Mouse (Mus musculus): ENCODE measurements around the gene Tdrd3. TPM values are rescaled to one million over a fixed set of nuclear protein-coding genes. Genes with fewer than 3 reads are reported as not detected.

The Tdrd3 gene
- polyA plus RNA-seq, 1 experiment from 2014 or later: 27.0 TPM

DNA sequence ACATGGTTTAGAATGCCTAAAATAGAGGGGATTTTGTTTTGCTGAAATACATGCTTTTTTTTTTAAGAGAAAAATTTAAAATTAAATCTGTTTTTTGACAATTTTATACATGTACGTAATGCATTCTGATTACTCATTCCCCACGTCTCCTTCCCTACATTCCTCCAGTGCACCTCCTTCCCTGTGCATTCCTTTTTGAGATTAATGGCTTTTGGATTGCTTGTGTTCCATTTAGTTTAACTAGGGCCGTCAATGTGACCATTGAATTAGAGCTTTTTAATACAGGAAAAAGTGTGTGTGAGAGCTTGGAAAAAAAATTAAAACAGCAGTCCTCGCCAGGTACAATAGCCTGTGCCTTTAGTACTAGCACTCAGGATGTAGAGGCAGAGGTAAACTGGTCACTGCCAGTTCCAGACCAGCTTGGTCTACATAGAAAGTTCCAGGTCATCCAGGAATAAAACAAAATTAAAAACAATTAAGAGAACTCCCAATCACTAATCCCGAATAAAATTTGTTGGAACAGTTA lies 17.0 kb downstream of the Tdrd3 start:
- 69% methylated on average over 5 of the region's 5 CpGs for WGBS
- no peak overlapping the region for H3K27ac ChIP-seq (ENCODE audit: low read depth)
- H3K4me1 ChIP-seq (replicated peaks; ENCODE audit: control insufficient read depth, insufficient read depth, low read length): no peaks in the 10 kb centered on the region
- no peak overlapping the region for H3K4me2 ChIP-seq (ENCODE audit: low read length)
- H3K4me3 ChIP-seq (ENCODE audit: low read depth, low read length): no peak overlapping the region
- no peaks in the 10 kb centered on the region for H3K27me3 ChIP-seq (replicated peaks; ENCODE audit: control insufficient read depth, insufficient read depth, low read length)
- no peaks in the 10 kb centered on the region for H3K9me3 ChIP-seq (ENCODE audit: control insufficient read depth, low read length)
- no peak overlapping the region for H3K9ac ChIP-seq (ENCODE audit: low read length)
- no peak for DNase-seq (ENCODE audit: low spot score)
- H3K36me3 ChIP-seq (ENCODE audit: control insufficient read depth, insufficient read depth, low read length): no peaks in the 10 kb centered on the region
- no peak for ATAC-seq (replicated peaks; ENCODE audit: low FRiP score, low TSS enrichment, low read depth)

DNA sequence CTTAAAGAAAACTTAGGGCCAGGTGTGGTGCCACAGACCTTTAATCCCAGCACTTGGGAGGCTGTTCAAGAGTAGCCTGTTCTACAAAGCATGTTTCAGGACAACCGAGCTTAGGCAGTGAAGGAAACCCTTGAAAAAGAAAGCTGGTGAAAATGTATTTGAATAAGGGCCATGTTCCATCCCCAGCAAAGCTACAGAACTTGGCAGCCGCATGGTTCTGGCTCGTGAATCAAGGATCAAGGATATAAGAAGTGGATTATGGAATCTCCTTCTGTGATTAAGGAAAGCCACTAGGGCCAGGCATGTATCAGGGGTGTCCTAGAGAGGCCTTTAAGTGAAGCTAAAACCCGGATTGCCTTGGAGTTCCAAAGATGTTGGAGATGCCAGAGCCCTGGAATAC lies 18.9 kb downstream of the Tdrd3 start:
- no peaks in the 10 kb centered on the region for H3K27me3 ChIP-seq (replicated peaks; ENCODE audit: control insufficient read depth, insufficient read depth, low read length)
- H3K9ac ChIP-seq (ENCODE audit: low read length): no peak overlapping the region
- DNase-seq (ENCODE audit: low spot score) (no peak), ATAC-seq (replicated peaks; ENCODE audit: low FRiP score, low TSS enrichment, low read depth) (no peak)
- no peak overlapping the region for H3K27ac ChIP-seq (ENCODE audit: low read depth)
- H3K36me3 ChIP-seq (ENCODE audit: control insufficient read depth, insufficient read depth, low read length): no peaks in the 10 kb centered on the region
- no peak overlapping the region for H3K4me2 ChIP-seq (ENCODE audit: low read length)
- no peaks in the 10 kb centered on the region for H3K9me3 ChIP-seq (ENCODE audit: control insufficient read depth, low read length)
- H3K4me1 ChIP-seq (replicated peaks; ENCODE audit: control insufficient read depth, insufficient read depth, low read length): no peaks in the 10 kb centered on the region
- H3K4me3 ChIP-seq (ENCODE audit: low read depth, low read length): no peak overlapping the region
- 92% methylated on average over 4 of the region's 4 CpGs for WGBS

DNA sequence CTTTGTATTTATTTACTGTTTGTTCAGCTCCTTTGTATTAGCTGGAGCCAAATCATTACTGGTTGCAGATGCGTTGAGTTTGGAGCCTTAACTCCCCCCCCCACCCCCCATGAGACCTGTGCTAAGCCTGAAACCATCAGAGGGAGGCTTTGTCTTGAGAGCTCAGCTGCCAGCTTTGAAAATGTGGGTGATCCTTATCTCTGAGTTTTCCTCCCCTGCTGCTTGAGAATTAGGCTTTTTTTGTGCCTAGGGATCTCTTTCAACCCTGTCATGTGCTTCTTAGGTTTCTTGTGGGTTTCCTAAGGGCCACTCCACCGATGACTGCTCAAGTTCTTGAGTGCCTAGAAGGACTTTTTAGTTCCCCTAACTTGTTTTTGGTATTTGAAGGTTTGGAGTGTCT lies 23.3 kb downstream of the Tdrd3 start:
- Histone ChIP-seq H3K9ac (ENCODE audit: low read length) (no peak overlapping the region), H3K4me3 (ENCODE audit: low read depth, low read length) (no peak overlapping the region), H3K9me3 (ENCODE audit: control insufficient read depth, low read length) (no peaks in the 10 kb centered on the region), H3K4me2 (ENCODE audit: low read length) (no peak overlapping the region), H3K27ac (ENCODE audit: low read depth) (no peak overlapping the region), H3K4me1 (replicated peaks; ENCODE audit: control insufficient read depth, insufficient read depth, low read length) (no peaks in the 10 kb centered on the region), H3K27me3 (replicated peaks; ENCODE audit: control insufficient read depth, insufficient read depth, low read length) (no peaks in the 10 kb centered on the region), H3K36me3 (ENCODE audit: control insufficient read depth, insufficient read depth, low read length) (no peaks in the 10 kb centered on the region)
- 15% methylated on average over 2 of the region's 2 CpGs for WGBS
- ATAC-seq (replicated peaks; ENCODE audit: low FRiP score, low TSS enrichment, low read depth) (no peak), DNase-seq (ENCODE audit: low spot score) (no peak)

DNA sequence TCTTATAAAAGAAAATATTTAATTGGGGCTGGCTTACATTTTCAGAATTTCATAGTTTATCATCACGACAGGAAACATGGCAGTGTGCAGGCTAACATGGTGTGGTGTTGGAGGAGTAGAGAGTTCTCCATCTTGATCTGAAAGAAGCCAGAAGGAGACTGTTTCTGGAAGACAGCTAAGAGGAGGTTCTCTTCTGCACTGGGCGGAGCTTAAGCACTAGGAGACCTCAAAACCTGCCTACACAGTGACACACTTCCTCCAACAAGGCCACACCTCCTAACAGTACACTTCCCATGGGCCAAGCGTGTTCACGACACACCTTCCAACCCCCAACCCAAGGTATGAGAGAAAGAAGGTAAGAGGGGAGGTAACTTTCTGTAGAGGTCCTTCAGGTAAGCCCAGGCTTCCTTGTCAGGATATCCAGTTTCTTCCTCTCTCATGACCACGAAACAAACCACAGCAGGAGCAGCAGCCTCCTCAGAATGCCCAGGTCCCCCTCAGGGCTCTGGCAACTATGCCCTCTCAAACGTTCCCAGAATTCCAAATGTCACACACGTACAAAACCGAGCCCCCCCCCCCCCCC lies 30.0 kb downstream of the Tdrd3 start:
- H3K27ac ChIP-seq (ENCODE audit: low read depth): no peak overlapping the region
- H3K4me2 ChIP-seq (ENCODE audit: low read length): no peak overlapping the region
- ATAC-seq (replicated peaks; ENCODE audit: low FRiP score, low TSS enrichment, low read depth) (no peak), DNase-seq (ENCODE audit: low spot score) (no peak)
- H3K27me3 ChIP-seq (replicated peaks; ENCODE audit: control insufficient read depth, insufficient read depth, low read length): no peaks in the 10 kb centered on the region
- no peaks in the 10 kb centered on the region for H3K4me1 ChIP-seq (replicated peaks; ENCODE audit: control insufficient read depth, insufficient read depth, low read length)
- no peaks in the 10 kb centered on the region for H3K9me3 ChIP-seq (ENCODE audit: control insufficient read depth, low read length)
- WGBS: 88% methylated on average over 8 of the region's 8 CpGs
- H3K4me3 ChIP-seq (ENCODE audit: low read depth, low read length): no peak overlapping the region
- no peaks in the 10 kb centered on the region for H3K36me3 ChIP-seq (ENCODE audit: control insufficient read depth, insufficient read depth, low read length)
- no peak overlapping the region for H3K9ac ChIP-seq (ENCODE audit: low read length)

DNA sequence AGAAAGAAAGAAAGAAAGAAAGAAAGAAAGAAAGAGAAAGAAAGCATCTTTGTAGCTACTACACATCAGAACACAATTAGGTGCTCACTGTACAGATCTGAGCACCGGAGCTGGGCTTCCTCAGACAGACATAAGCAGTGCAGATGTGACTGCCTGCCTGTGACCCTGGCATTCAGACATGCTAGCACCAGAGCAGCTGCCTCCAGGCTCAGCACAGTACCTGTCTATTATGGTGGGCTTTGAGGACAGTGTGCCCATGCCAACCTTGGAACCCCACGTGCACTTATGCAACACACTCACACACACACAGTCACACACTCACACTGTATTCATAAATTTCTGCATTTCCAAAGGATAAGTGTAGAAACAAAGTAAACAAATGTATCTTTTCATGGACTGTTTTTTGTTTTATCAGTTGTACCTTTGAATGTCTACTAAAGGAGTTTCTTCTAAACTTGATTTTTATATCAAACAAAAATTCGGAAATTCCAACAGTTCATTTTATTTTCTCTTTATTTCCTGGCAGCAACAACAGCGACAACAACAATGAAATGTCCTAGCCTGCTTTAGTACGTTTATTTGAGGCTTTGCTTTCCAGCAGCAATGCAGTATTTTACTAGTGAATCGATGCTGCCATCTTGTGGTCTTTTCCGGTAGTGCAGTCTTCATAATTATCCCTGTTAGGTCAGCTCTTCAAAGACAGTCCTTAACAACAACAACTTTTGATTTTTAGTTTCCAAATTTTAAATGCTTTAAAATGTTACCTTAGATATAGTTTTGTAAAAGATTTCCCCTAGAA lies 35.4 kb downstream of the Tdrd3 start:
- no peak overlapping the region for H3K27ac ChIP-seq (ENCODE audit: low read depth)
- peak; percentile 93 for DNase-seq (ENCODE audit: low spot score)
- H3K4me2 ChIP-seq (ENCODE audit: low read length): no peak overlapping the region
- H3K27me3 ChIP-seq (replicated peaks; ENCODE audit: control insufficient read depth, insufficient read depth, low read length): no peaks in the 10 kb centered on the region
- peak; percentile 71 for ATAC-seq (replicated peaks; ENCODE audit: low FRiP score, low TSS enrichment, low read depth)
- H3K9ac ChIP-seq (ENCODE audit: low read length): no peak overlapping the region
- 10% methylated on average over 7 of the region's 7 CpGs for WGBS
- H3K4me1 ChIP-seq (replicated peaks; ENCODE audit: control insufficient read depth, insufficient read depth, low read length): no peaks in the 10 kb centered on the region
- 0 out of 2 replicates have a peak, but pooled peaks cover 3% of the 10 kb centered on the region for H3K36me3 ChIP-seq (ENCODE audit: control insufficient read depth, insufficient read depth, low read length)
- H3K9me3 ChIP-seq (ENCODE audit: control insufficient read depth, low read length): no peaks in the 10 kb centered on the region
- H3K4me3 ChIP-seq (ENCODE audit: low read depth, low read length): no peak overlapping the region

DNA sequence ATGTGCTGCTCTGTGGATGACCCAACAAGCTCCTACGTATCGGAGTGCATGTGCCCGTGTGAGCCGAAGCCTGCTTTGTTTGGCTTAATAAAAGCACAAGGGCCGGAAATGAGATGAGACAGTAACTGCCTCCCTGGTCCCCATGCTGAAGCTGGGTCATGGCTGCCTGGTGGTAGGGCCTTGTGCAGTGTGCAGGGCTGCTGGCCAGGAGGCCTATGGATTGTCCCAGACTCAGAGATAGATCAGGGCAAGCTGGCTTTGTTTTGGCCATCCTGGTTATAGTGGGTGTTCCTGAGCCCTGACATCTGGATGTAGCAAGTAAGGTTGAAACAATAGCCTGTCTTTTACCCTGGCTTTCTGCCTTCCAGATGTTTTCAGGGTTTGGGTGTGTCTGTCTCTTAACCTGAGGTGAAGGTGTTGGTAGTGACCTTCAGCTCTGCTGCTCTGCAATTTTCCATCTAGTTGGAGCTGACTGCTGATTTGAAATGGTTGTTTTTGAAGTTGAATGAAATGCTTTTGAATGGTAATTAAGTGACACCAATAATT lies 39.3 kb downstream of the Tdrd3 start:
- Histone ChIP-seq H3K4me3 (ENCODE audit: low read depth, low read length) (no peak overlapping the region), H3K27ac (ENCODE audit: low read depth) (no peak overlapping the region), H3K9ac (ENCODE audit: low read length) (no peak overlapping the region), H3K27me3 (replicated peaks; ENCODE audit: control insufficient read depth, insufficient read depth, low read length) (no peaks in the 10 kb centered on the region), H3K36me3 (ENCODE audit: control insufficient read depth, insufficient read depth, low read length) (0 out of 2 replicates have a peak, but pooled peaks cover 3% of the 10 kb centered on the region), H3K4me2 (ENCODE audit: low read length) (no peak overlapping the region), H3K4me1 (replicated peaks; ENCODE audit: control insufficient read depth, insufficient read depth, low read length) (no peaks in the 10 kb centered on the region), H3K9me3 (ENCODE audit: control insufficient read depth, low read length) (no peaks in the 10 kb centered on the region)
- ATAC-seq (replicated peaks; ENCODE audit: low FRiP score, low TSS enrichment, low read depth): no peak
- 80% methylated on average over 5 of the region's 5 CpGs for WGBS
- no peak for DNase-seq (ENCODE audit: low spot score)

DNA sequence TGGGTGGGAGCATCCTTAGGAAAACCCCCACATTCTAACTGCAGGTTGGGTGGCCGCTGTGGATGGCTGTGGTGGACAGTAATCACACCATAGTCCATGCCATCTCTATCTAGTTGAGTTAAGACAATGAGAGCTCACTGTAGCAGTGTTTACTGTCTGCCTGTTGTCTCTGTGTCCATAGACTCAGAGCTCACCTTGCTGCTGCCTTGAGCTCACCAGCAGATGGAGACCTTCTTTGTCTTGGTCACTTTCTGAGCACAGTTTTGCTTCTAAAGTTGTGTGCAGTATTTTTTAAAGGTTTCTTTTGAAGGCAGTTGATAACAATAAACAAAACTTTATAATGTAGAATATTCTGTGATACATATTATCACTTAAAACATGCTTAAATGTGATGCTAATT lies 43.3 kb downstream of the Tdrd3 start:
- no peaks in the 10 kb centered on the region for H3K27me3 ChIP-seq (replicated peaks; ENCODE audit: control insufficient read depth, insufficient read depth, low read length)
- 67% methylated on average over 1 of the region's 1 CpGs for WGBS
- DNase-seq (ENCODE audit: low spot score) (no peak), ATAC-seq (replicated peaks; ENCODE audit: low FRiP score, low TSS enrichment, low read depth) (no peak)
- H3K4me2 ChIP-seq (ENCODE audit: low read length): no peak overlapping the region
- H3K27ac ChIP-seq (ENCODE audit: low read depth): no peak overlapping the region
- H3K9me3 ChIP-seq (ENCODE audit: control insufficient read depth, low read length): no peaks in the 10 kb centered on the region
- no peak overlapping the region for H3K9ac ChIP-seq (ENCODE audit: low read length)
- H3K4me1 ChIP-seq (replicated peaks; ENCODE audit: control insufficient read depth, insufficient read depth, low read length): peaks cover 3% of the 10 kb centered on the region; the same call in 1 of the 2 replicates
- no peaks in the 10 kb centered on the region for H3K36me3 ChIP-seq (ENCODE audit: control insufficient read depth, insufficient read depth, low read length)
- H3K4me3 ChIP-seq (ENCODE audit: low read depth, low read length): no peak overlapping the region

DNA sequence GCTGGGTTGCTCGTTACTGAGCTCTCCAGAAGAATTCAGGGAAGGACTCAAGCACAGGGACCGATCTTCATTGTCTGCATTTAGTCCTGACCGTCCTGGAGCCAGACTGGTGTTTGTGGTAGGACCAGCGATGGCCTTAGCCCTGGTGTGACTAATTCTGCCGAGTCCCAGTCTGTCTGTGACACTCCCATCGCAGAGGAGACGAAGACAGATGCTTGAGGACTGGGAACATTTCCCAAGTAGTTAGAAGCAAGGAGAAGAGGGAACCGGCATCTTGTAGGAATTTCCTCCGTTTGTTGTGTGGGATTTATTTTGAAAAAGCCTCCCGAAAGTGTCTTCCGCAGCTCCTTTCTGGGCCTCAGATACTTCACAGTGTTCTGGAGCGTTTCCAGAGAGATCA lies 45.1 kb downstream of the Tdrd3 start:
- 76% methylated on average over 12 of the region's 12 CpGs for WGBS
- no peak for ATAC-seq (replicated peaks; ENCODE audit: low FRiP score, low TSS enrichment, low read depth)
- H3K27me3 ChIP-seq (replicated peaks; ENCODE audit: control insufficient read depth, insufficient read depth, low read length): no peaks in the 10 kb centered on the region
- no peaks in the 10 kb centered on the region for H3K9me3 ChIP-seq (ENCODE audit: control insufficient read depth, low read length)
- H3K4me3 ChIP-seq (ENCODE audit: low read depth, low read length): no peak overlapping the region
- DNase-seq (ENCODE audit: low spot score): no peak
- peaks cover 3% of the 10 kb centered on the region; the same call in 1 of the 2 replicates for H3K4me1 ChIP-seq (replicated peaks; ENCODE audit: control insufficient read depth, insufficient read depth, low read length)
- H3K4me2 ChIP-seq (ENCODE audit: low read length): no peak overlapping the region
- no peaks in the 10 kb centered on the region for H3K36me3 ChIP-seq (ENCODE audit: control insufficient read depth, insufficient read depth, low read length)
- no peak overlapping the region for H3K27ac ChIP-seq (ENCODE audit: low read depth)
- H3K9ac ChIP-seq (ENCODE audit: low read length): no peak overlapping the region

All from intestine, embryonic 14.5 days (tissue).